Mouse (Mus musculus) cortical plate, adult 2 months (tissue): ENCODE data around the gene Psmg3.

Experiments
- CTCF ChIP-seq: fragments of 200-500 bp; IDR thresholded peaks from 2 replicates; pipeline ENCODE4 v1.5.1; 2011; ENCODE audit warnings: mild to moderate bottlenecking, control low read depth, low read length; ENCODE audit not compliant: insufficient read depth; ENCODE audit errors: extremely low read depth
- POLR2A ChIP-seq: fragments of 200-500 bp; IDR thresholded peaks from 2 replicates; pipeline ENCODE4 v1.6.1; 2011; ENCODE audit warnings: mild to moderate bottlenecking, low read length, control low read depth; ENCODE audit not compliant: insufficient read depth; ENCODE audit errors: extremely low read depth

GRCm38 (mm10) chr5:139835706-139836105 is 9.0 kb upstream of the Psmg3 start:
- no peak for TF ChIP-seq CTCF
- no peak for TF ChIP-seq POLR2A
